Mouse (Mus musculus): ENCODE results near the gene Sertad1. TPM values are rescaled to one million over a fixed set of nuclear protein-coding genes. Genes with fewer than 3 reads are reported as not detected.
A peak's percentile ranks its signal among the peaks of the same experiment; 100 is the strongest.
"Not testable (repeated sequence)": the region's sequence is repeated elsewhere in the genome, so short reads cannot be mapped to it uniquely, and the experiment has no call there.

The Sertad1 gene
- polyA plus RNA-seq, 1 experiment from 2014 or later, result 55.6 TPM

GRCm38 (mm10) chr7:27490543-27491329 lies 4.0 kb downstream of the Sertad1 start:
- Histone ChIP-seq H3K4me3 (ENCODE audit: low read length) (peak overlapping the region; percentile 43), H3K4me1 (replicated peaks; ENCODE audit: control insufficient read depth, insufficient read depth, low read length) (peaks cover 33% of the 10 kb centered on the region), H3K9me3 (ENCODE audit: control insufficient read depth, low read length) (no peaks in the 10 kb centered on the region), H3K4me2 (ENCODE audit: low read depth, low read length) (peak overlapping the region; percentile 59), H3K9ac (ENCODE audit: low read length) (peak overlapping the region; percentile 60), H3K36me3 (ENCODE audit: control insufficient read depth, insufficient read depth, low read length) (peaks cover 7% of the 10 kb centered on the region; the same call in 1 of the 2 replicates), H3K27me3 (ENCODE audit: control insufficient read depth, insufficient read depth, low read depth, low read length) (no peaks in the 10 kb centered on the region), H3K27ac (ENCODE audit: low read length) (peak overlapping the region; percentile 92)
- whole genome bisulfite sequencing, result 0% methylated on average over 29 of the region's 33 CpGs
- peak; percentile 86 for ATAC-seq (ENCODE audit: low read depth)

GRCm38 (mm10) chr7:27491856-27492255 lies 5.1 kb downstream of the Sertad1 start:
- Histone ChIP-seq H3K27ac (ENCODE audit: low read length) (peak overlapping the region; percentile 92), H3K4me3 (ENCODE audit: low read length) (no peak overlapping the region), H3K4me2 (ENCODE audit: low read depth, low read length) (no peak overlapping the region), H3K4me1 (replicated peaks; ENCODE audit: control insufficient read depth, insufficient read depth, low read length) (peaks cover 32% of the 10 kb centered on the region), H3K36me3 (ENCODE audit: control insufficient read depth, insufficient read depth, low read length) (peaks cover 7% of the 10 kb centered on the region; the same call in 1 of the 2 replicates), H3K9me3 (ENCODE audit: control insufficient read depth, low read length) (no peaks in the 10 kb centered on the region), H3K9ac (ENCODE audit: low read length) (peak overlapping the region; percentile 42), H3K27me3 (ENCODE audit: control insufficient read depth, insufficient read depth, low read depth, low read length) (no peaks in the 10 kb centered on the region)
- ATAC-seq (ENCODE audit: low read depth), result no peak
- 48% methylated on average over 7 of the region's 7 CpGs for WGBS

GRCm38 (mm10) chr7:27493022-27493421 lies 6.3 kb downstream of the Sertad1 start:
- H3K27ac ChIP-seq (ENCODE audit: low read length), result peak overlapping the region; percentile 79
- H3K36me3 ChIP-seq (ENCODE audit: control insufficient read depth, insufficient read depth, low read length), result peaks cover 7% of the 10 kb centered on the region; the same call in 1 of the 2 replicates
- H3K27me3 ChIP-seq (ENCODE audit: control insufficient read depth, insufficient read depth, low read depth, low read length), result no peaks in the 10 kb centered on the region
- H3K9ac ChIP-seq (ENCODE audit: low read length), result no peak overlapping the region
- ATAC-seq (ENCODE audit: low read depth), result no peak
- H3K4me2 ChIP-seq (ENCODE audit: low read depth, low read length), result no peak overlapping the region
- no peak overlapping the region for H3K4me3 ChIP-seq (ENCODE audit: low read length)
- H3K4me1 ChIP-seq (replicated peaks; ENCODE audit: control insufficient read depth, insufficient read depth, low read length), result peaks cover 30% of the 10 kb centered on the region
- H3K9me3 ChIP-seq (ENCODE audit: control insufficient read depth, low read length), result no peaks in the 10 kb centered on the region
- WGBS, result 52% methylated on average over 3 of the region's 3 CpGs

- no peaks in the 10 kb centered on the region for H3K27me3 ChIP-seq (ENCODE audit: control insufficient read depth, insufficient read depth, low read depth, low read length)
- peaks cover 7% of the 10 kb centered on the region; the same call in 1 of the 2 replicates for H3K36me3 ChIP-seq (ENCODE audit: control insufficient read depth, insufficient read depth, low read length)
- no peaks in the 10 kb centered on the region for H3K9me3 ChIP-seq (ENCODE audit: control insufficient read depth, low read length)
- WGBS, result 68% methylated on average over 5 of the region's 5 CpGs
- H3K9ac ChIP-seq (ENCODE audit: low read length), result no peak overlapping the region
- peak overlapping the region; percentile 79 for H3K27ac ChIP-seq (ENCODE audit: low read length)
- H3K4me2 ChIP-seq (ENCODE audit: low read depth, low read length), result no peak overlapping the region
- no peak overlapping the region for H3K4me3 ChIP-seq (ENCODE audit: low read length)
- H3K4me1 ChIP-seq (replicated peaks; ENCODE audit: control insufficient read depth, insufficient read depth, low read length), result peaks cover 26% of the 10 kb centered on the region
- ATAC-seq (ENCODE audit: low read depth), result no peak
Observed at GRCm38 (mm10) chr7:27493450-27493849, 6.7 kb downstream of the Sertad1 start.

GRCm38 (mm10) chr7:27494659-27495367 lies 8.1 kb downstream of the Sertad1 start:
- not testable (repeated sequence) for ATAC-seq (ENCODE audit: low read depth); H3K36me3 ChIP-seq (ENCODE audit: control insufficient read depth, insufficient read depth, low read length); H3K4me2 ChIP-seq (ENCODE audit: low read depth, low read length); H3K9ac ChIP-seq (ENCODE audit: low read length); H3K27ac ChIP-seq (ENCODE audit: low read length); H3K9me3 ChIP-seq (ENCODE audit: control insufficient read depth, low read length); H3K4me3 ChIP-seq (ENCODE audit: low read length); H3K27me3 ChIP-seq (ENCODE audit: control insufficient read depth, insufficient read depth, low read depth, low read length)
- 86% methylated on average over 9 of the region's 9 CpGs for WGBS
- peaks cover 19% of the 10 kb centered on the region for H3K4me1 ChIP-seq (replicated peaks; ENCODE audit: control insufficient read depth, insufficient read depth, low read length)

GRCm38 (mm10) chr7:27499036-27499435 lies 12.3 kb downstream of the Sertad1 start, which contains the start of gene Prx:
Gene Prx (plus strand): TSS chr7:27499324.
- Histone ChIP-seq H3K27me3 (ENCODE audit: control insufficient read depth, insufficient read depth, low read depth, low read length) (no peaks in the 10 kb centered on the region), H3K4me2 (ENCODE audit: low read depth, low read length) (no peak within 1 kb of the TSS), H3K36me3 (ENCODE audit: control insufficient read depth, insufficient read depth, low read length) (no peaks in the 10 kb centered on the region), H3K4me3 (ENCODE audit: low read length) (no peak within 1 kb of the TSS), H3K4me1 (replicated peaks; ENCODE audit: control insufficient read depth, insufficient read depth, low read length) (peaks cover 2% of the 10 kb centered on the region; the same call in 1 of the 2 replicates), H3K27ac (ENCODE audit: low read length) (no peak within 1 kb of the TSS), H3K9ac (ENCODE audit: low read length) (no peak within 1 kb of the TSS), H3K9me3 (ENCODE audit: control insufficient read depth, low read length) (no peaks in the 10 kb centered on the region)
- 43% methylated on average over 3 of the region's 3 CpGs for WGBS
- ATAC-seq (ENCODE audit: low read depth), result no peak

- WGBS, result 40% methylated on average over 4 of the region's 4 CpGs
- peak overlapping the region; percentile 67 for H3K27ac ChIP-seq (ENCODE audit: low read length)
- peak; percentile 55; the same call in 1 of the 2 replicates for ATAC-seq (ENCODE audit: low read depth)
Observed at GRCm38 (mm10) chr7:27501620-27502019, 14.9 kb downstream of the Sertad1 start.

GRCm38 (mm10) chr7:27506765-27507370 lies 20.2 kb downstream of the Sertad1 start:
- WGBS, result 28% methylated on average over 9 of the region's 9 CpGs
- peak overlapping the region; percentile 70 for H3K4me2 ChIP-seq (ENCODE audit: low read depth, low read length)
- peak overlapping the region; percentile 100 for H3K27ac ChIP-seq (ENCODE audit: low read length)
- H3K9me3 ChIP-seq (ENCODE audit: control insufficient read depth, low read length), result no peaks in the 10 kb centered on the region
- no peaks in the 10 kb centered on the region for H3K36me3 ChIP-seq (ENCODE audit: control insufficient read depth, insufficient read depth, low read length)
- H3K4me1 ChIP-seq (replicated peaks; ENCODE audit: control insufficient read depth, insufficient read depth, low read length), result peaks cover 13% of the 10 kb centered on the region
- H3K27me3 ChIP-seq (ENCODE audit: control insufficient read depth, insufficient read depth, low read depth, low read length), result no peaks in the 10 kb centered on the region
- no peak for ATAC-seq (ENCODE audit: low read depth)
- peak overlapping the region; percentile 63 for H3K4me3 ChIP-seq (ENCODE audit: low read length)
- H3K9ac ChIP-seq (ENCODE audit: low read length), result peak overlapping the region; percentile 85

More at GRCm38 (mm10) chr7:27501620-27502019, 14.9 kb downstream of the Sertad1 start:
- no peak overlapping the region for H3K4me2 ChIP-seq (ENCODE audit: low read depth, low read length)
- no peak overlapping the region for H3K9ac ChIP-seq (ENCODE audit: low read length)
- peaks cover 5% of the 10 kb centered on the region for H3K4me1 ChIP-seq (replicated peaks; ENCODE audit: control insufficient read depth, insufficient read depth, low read length)
- H3K9me3 ChIP-seq (ENCODE audit: control insufficient read depth, low read length), result no peaks in the 10 kb centered on the region
- no peak overlapping the region for H3K4me3 ChIP-seq (ENCODE audit: low read length)
- no peaks in the 10 kb centered on the region for H3K27me3 ChIP-seq (ENCODE audit: control insufficient read depth, insufficient read depth, low read depth, low read length)
- H3K36me3 ChIP-seq (ENCODE audit: control insufficient read depth, insufficient read depth, low read length), result no peaks in the 10 kb centered on the region

All from lung, embryonic 16.5 days (tissue).